Mouse (Mus musculus) stomach, postnatal 0 days (tissue): ENCODE measurements at regions not wholly inside any gene's neighbourhood (a gene's known extent, or its start where the extent isn't known, plus 50 kb on each side); places are given as distances from the start of the nearest gene placed in this dataset.

ENCODE experiments used
- CTCF ChIP-seq: IDR thresholded peaks from 2 replicates; pipeline ENCODE4 v1.5.1; 2016; ENCODE audit warnings: antibody characterized with exemption, low read depth, mild to moderate bottlenecking, moderate library complexity
- EP300 ChIP-seq: optimal IDR thresholded peaks from 2 replicates; pipeline ENCODE3; 2016; ENCODE audit warnings: antibody characterized with exemption

GRCm38 (mm10) chr5:4304201-4304600 lies 112.0 kb downstream of the Mterf1b start:
- TF ChIP-seq CTCF: no peak
- no peak for TF ChIP-seq EP300
